Mouse (Mus musculus) liver, postnatal 0 days (tissue): ENCODE measurements around the gene Ttc29. TPM values are rescaled to one million over a fixed set of nuclear protein-coding genes. Genes with fewer than 3 reads are reported as not detected.
A peak's percentile ranks its signal among the peaks of the same experiment; 100 is the strongest.

Experiments used
- ATAC-seq: fragments of 200-750 bp; cut with Nextera tagmentation; 2 replicates; pipeline ENCODE4 v1.8.0; 2017; ENCODE audit warnings: mild to moderate bottlenecking, moderate library complexity
- DNase-seq: peaks from one replicate; pipeline ENCODE4 v3.0.0-alpha.2; 2016
- H3K27ac ChIP-seq: fragments of 300-500 bp; sonication (generic); 2 replicates; pipeline ENCODE4 v1.5.1; 2014; ENCODE audit warnings: antibody characterized with exemption, moderate library complexity, mild to moderate bottlenecking, low read depth
- H3K27me3 ChIP-seq: fragments of 300-500 bp; sonication (generic); 2 replicates; pipeline ENCODE4 v1.6.1; 2014; ENCODE audit warnings: low read length, control low read depth, mixed read lengths; ENCODE audit not compliant: insufficient read depth
- H3K36me3 ChIP-seq: fragments of 300-500 bp; sonication (generic); replicated peaks from 2 replicates; pipeline ENCODE4 v1.6.1; 2014; ENCODE audit warnings: mild to moderate bottlenecking, control low read depth, low read length, moderate library complexity, mixed read lengths; ENCODE audit not compliant: insufficient read depth
- H3K4me1 ChIP-seq: fragments of 300-500 bp; sonication (generic); 2 replicates; pipeline ENCODE4 v1.6.1; 2014; ENCODE audit warnings: antibody characterized with exemption, mild to moderate bottlenecking, control low read depth; ENCODE audit not compliant: insufficient read depth
- H3K4me2 ChIP-seq: fragments of 300-500 bp; sonication (generic); 2 replicates; pipeline ENCODE4 v1.6.1; 2014; ENCODE audit warnings: low read depth, mild to moderate bottlenecking, low read length, moderate library complexity, mixed read lengths
- H3K4me3 ChIP-seq: fragments of 300-500 bp; sonication (generic); 2 replicates; pipeline ENCODE4 v1.5.1; 2014; ENCODE audit warnings: low read depth, low read length
- H3K9ac ChIP-seq: fragments of 300-500 bp; sonication (generic); replicated peaks from 2 replicates; pipeline ENCODE4 v1.6.1; 2014; ENCODE audit warnings: mild to moderate bottlenecking, moderate library complexity
- H3K9me3 ChIP-seq: fragments of 300-500 bp; sonication (generic); 2 replicates; pipeline ENCODE4 v1.6.1; 2016; ENCODE audit warnings: mild to moderate bottlenecking, control low read depth, low read length, mixed read lengths
- CTCF ChIP-seq: sonication (generic); IDR thresholded peaks from 2 replicates; pipeline ENCODE4 v1.5.1; 2016; ENCODE audit warnings: antibody characterized with exemption, low read depth
- EP300 ChIP-seq: IDR thresholded peaks from 2 replicates; pipeline ENCODE4 v1.6.1; 2016; ENCODE audit warnings: antibody characterized with exemption, low read depth, mild to moderate bottlenecking
- WGBS: fragments of 180-500 bp; shearing (Covaris S2); extraction: QIAGEN DNeasy Blood & Tissue Kit; methylation state at CpG from one replicate; pipeline ENCODE4 v1.1.7; 2014; ENCODE audit not compliant: insufficient replicate concordance; 5-methylcytosine and 5-hydroxymethylcytosine counted together
- polyA plus RNA-seq: library from polyadenylated mRNA; unstranded; fragments of >200 nt; fragmentation: Nextera tagmentation; extraction: Ambion mirVana; gene quantifications from 2 replicates; pipeline ENCODE4 v1.2.1, GENCODE M21; 2015

The Ttc29 gene
- not detected in 2 replicates for polyA plus RNA-seq

GRCm38 (mm10) chr8:78213074-78213473, at the start of gene Ttc29:
TSS of gene Ttc29 (plus strand) at chr8:78213297.
- Histone ChIP-seq H3K9ac (no peak within 1 kb of the TSS), H3K27me3 (no peaks in the 10 kb centered on the region), H3K4me1 (no peaks in the 10 kb centered on the region), H3K9me3 (no peaks in the 10 kb centered on the region), H3K4me3 (no peak within 1 kb of the TSS), H3K4me2 (no peak within 1 kb of the TSS), H3K27ac (no peak within 1 kb of the TSS), H3K36me3 (no peaks in the 10 kb centered on the region)
- TF ChIP-seq CTCF, result no peak
- no peak for TF ChIP-seq EP300
- DNase-seq (peak; percentile 15), ATAC-seq (no peak)
- WGBS, result 14% methylated on average over 11 of the region's 11 CpGs

- peaks cover 3% of the 10 kb centered on the region; the same call in 1 of the 2 replicates for H3K9me3 ChIP-seq
- no peaks in the 10 kb centered on the region for H3K27me3 ChIP-seq
- no peak for ATAC-seq
- no peaks in the 10 kb centered on the region for H3K4me1 ChIP-seq
- H3K9ac ChIP-seq, result no peak overlapping the region
- TF ChIP-seq CTCF (no peak), EP300 (no peak)
- no peak overlapping the region for H3K27ac ChIP-seq
- no peak overlapping the region for H3K4me3 ChIP-seq
- no peak for DNase-seq
- no peak overlapping the region for H3K4me2 ChIP-seq
- H3K36me3 ChIP-seq, result no peaks in the 10 kb centered on the region
- WGBS, result 59% methylated on average over 1 of the region's 1 CpGs
Observed at GRCm38 (mm10) chr8:78171351-78171750, 41.7 kb upstream of the Ttc29 start.

- Histone ChIP-seq H3K9ac (no peak overlapping the region), H3K27me3 (no peaks in the 10 kb centered on the region), H3K4me2 (no peak overlapping the region), H3K36me3 (no peaks in the 10 kb centered on the region), H3K9me3 (no peaks in the 10 kb centered on the region), H3K4me3 (no peak overlapping the region), H3K27ac (no peak overlapping the region), H3K4me1 (0 out of 2 replicates have a peak, but pooled peaks cover 3% of the 10 kb centered on the region)
- no peak for TF ChIP-seq EP300
- TF ChIP-seq CTCF, result no peak
- ATAC-seq (no peak), DNase-seq (no peak)
- 80% methylated on average over 7 of the region's 7 CpGs for WGBS
Observed at GRCm38 (mm10) chr8:78182654-78183053, 30.4 kb upstream of the Ttc29 start.

- Histone ChIP-seq H3K9me3 (no peaks in the 10 kb centered on the region), H3K4me1 (0 out of 2 replicates have a peak, but pooled peaks cover 3% of the 10 kb centered on the region), H3K36me3 (no peaks in the 10 kb centered on the region), H3K9ac (no peak overlapping the region), H3K27ac (no peak overlapping the region), H3K27me3 (no peaks in the 10 kb centered on the region), H3K4me2 (no peak overlapping the region), H3K4me3 (no peak overlapping the region)
- no peak for TF ChIP-seq CTCF
- no peak for TF ChIP-seq EP300
- no peak for ATAC-seq
- DNase-seq, result no peak
- 76% methylated on average over 6 of the region's 6 CpGs for WGBS
Observed at GRCm38 (mm10) chr8:78183414-78183813, 29.7 kb upstream of the Ttc29 start.

- Histone ChIP-seq H3K4me2 (no peak overlapping the region), H3K9me3 (no peaks in the 10 kb centered on the region), H3K27me3 (no peaks in the 10 kb centered on the region), H3K36me3 (no peaks in the 10 kb centered on the region), H3K27ac (no peak overlapping the region), H3K4me1 (0 out of 2 replicates have a peak, but pooled peaks cover 3% of the 10 kb centered on the region), H3K4me3 (no peak overlapping the region), H3K9ac (no peak overlapping the region)
- ATAC-seq, result no peak
- no peak for DNase-seq
- TF ChIP-seq EP300, result no peak
- no peak for TF ChIP-seq CTCF
Observed at GRCm38 (mm10) chr8:78187087-78187486, 26.0 kb upstream of the Ttc29 start.

- TF ChIP-seq CTCF (peak; percentile 54), EP300 (no peak)
- Histone ChIP-seq H3K4me2 (no peak overlapping the region), H3K36me3 (no peaks in the 10 kb centered on the region), H3K4me3 (no peak overlapping the region), H3K27me3 (no peaks in the 10 kb centered on the region), H3K9ac (no peak overlapping the region), H3K27ac (no peak overlapping the region), H3K9me3 (no peaks in the 10 kb centered on the region), H3K4me1 (no peaks in the 10 kb centered on the region)
- ATAC-seq (no peak), DNase-seq (no peak)
- 20% methylated on average over 5 of the region's 5 CpGs for WGBS
Observed at GRCm38 (mm10) chr8:78204229-78204628, 8.9 kb upstream of the Ttc29 start.

GRCm38 (mm10) chr8:78210424-78210823, 2.7 kb upstream of the Ttc29 start:
- no peaks in the 10 kb centered on the region for H3K36me3 ChIP-seq
- H3K9ac ChIP-seq, result no peak overlapping the region
- ATAC-seq (no peak), DNase-seq (no peak)
- TF ChIP-seq EP300 (0 out of 2 replicates have a peak, but pooled peaks have one; percentile 12), CTCF (no peak)
- H3K4me1 ChIP-seq, result no peaks in the 10 kb centered on the region
- WGBS, result 33% methylated on average over 3 of the region's 3 CpGs
- H3K27me3 ChIP-seq, result no peaks in the 10 kb centered on the region
- H3K27ac ChIP-seq, result no peak overlapping the region
- H3K4me2 ChIP-seq, result no peak overlapping the region
- no peaks in the 10 kb centered on the region for H3K9me3 ChIP-seq
- no peak overlapping the region for H3K4me3 ChIP-seq
